Mouse (Mus musculus) right cerebral cortex, adult 18-20 months (tissue): ENCODE results near the gene Adam1b.

Source experiments
- DNase-seq: peaks from one replicate; pipeline ENCODE4 v3.0.0; 2022; ENCODE audit warnings: mixed read lengths

Adam1b gene

DNA sequence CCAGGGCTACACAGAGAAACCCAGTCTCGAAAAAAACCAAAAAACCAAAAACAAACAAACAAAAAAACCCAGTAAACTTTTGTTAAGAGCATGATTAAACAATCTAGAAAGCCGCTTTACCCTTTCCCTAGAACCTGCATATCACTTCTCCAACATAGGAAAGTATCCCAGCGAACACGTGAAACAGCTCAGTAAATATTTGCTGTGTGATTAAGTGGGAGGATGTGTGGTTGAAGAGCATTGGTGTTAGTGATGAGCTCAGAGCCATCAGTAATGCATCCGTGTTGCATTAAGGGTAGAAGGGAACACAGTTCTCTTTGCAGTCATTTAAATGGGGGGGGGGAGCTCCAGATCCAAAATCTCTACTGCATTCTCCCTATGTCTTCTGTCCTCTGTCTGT is 18.4 kb downstream of the Adam1b start:
- no peak for DNase-seq

- peak; percentile 25 for DNase-seq
Observed at GRCm38 (mm10) chr5:121477680-121478079, 25.6 kb downstream of the Adam1b start.

DNA sequence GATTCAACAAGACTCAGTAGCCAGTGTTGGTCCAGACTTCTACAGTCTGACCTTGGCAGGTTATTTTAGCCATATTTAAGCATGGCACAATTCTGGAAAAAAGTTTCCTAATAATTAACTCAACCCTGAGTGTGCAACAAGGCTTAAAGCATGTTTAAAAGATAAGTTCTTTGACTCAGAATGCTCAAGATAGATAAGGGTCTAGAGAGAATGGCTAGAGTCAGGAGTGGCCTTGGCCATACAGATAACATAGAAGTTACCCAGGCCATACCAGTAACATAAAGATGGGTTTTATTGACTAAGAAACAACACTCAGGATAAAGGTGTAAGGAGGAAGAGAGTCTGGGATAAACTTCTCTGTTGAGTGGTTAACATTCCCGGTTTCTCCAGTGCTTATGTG is 27.2 kb downstream of the Adam1b start:
- DNase-seq: no peak

- DNase-seq: no peak
Observed at GRCm38 (mm10) chr5:121474610-121475009, 28.6 kb downstream of the Adam1b start.

DNA sequence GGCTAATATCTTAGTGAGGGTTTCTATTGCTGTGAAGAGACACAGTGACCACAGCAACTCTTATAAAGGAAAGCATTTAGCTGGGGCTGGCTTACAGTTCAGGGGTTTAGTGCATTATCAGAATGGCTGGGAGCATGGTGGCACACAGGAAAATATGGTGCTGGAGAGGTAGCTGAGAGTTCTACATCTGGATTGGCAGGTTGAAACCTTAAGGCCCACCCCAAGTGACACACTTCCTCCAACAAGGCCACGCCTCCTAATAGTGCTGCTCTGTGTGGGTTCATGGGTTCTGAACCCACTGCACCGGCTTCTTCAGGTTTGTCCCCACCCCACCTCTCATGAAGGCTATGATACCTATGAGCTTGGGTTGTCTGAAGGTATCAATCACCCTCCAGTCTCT is 30.8 kb downstream of the Adam1b start:
- DNase-seq: no peak

- no peak for DNase-seq
Observed at GRCm38 (mm10) chr5:121469566-121469965, 33.7 kb downstream of the Adam1b start.

GRCm38 (mm10) chr5:121463601-121464250 is 39.5 kb downstream of the Adam1b start:
- DNase-seq: no peak

DNA sequence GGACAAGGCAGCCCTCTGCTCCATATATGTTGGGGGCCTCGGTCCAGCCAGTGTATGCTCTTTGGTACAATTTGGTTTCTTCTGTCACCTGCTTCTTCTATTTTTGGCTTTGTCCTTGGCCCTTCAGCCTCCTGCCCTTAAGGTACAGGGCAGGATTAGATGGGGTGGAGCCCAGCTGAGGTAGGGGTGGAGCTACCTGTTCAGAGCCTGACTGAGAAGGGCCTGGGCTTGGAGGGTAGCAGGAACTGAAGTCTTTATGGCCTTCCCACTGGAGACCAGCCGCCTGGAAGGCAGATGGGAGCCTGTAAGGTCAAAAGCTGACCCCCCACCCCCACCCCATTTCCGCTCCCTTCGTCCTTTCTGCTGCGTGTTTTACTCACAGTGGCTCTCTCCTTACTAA is 40.3 kb downstream of the Adam1b start:
- DNase-seq: no peak

DNA sequence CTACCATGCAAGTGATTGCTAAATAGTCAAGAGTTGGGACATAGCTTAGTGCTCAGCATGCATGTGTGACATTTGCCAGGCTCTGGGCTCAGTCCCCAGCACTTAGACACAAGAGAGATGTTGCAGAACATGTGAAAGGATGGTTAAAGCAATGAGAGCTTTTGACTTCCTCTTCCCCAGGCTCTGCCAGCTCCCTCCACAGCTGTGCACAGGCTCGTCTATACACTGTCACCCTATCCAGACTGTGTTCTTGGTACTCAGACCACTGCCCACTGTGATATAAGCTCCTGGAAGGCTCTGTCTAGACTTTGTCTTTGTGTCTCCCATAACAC is 41.1 kb downstream of the Adam1b start:
- DNase-seq: no peak

DNA sequence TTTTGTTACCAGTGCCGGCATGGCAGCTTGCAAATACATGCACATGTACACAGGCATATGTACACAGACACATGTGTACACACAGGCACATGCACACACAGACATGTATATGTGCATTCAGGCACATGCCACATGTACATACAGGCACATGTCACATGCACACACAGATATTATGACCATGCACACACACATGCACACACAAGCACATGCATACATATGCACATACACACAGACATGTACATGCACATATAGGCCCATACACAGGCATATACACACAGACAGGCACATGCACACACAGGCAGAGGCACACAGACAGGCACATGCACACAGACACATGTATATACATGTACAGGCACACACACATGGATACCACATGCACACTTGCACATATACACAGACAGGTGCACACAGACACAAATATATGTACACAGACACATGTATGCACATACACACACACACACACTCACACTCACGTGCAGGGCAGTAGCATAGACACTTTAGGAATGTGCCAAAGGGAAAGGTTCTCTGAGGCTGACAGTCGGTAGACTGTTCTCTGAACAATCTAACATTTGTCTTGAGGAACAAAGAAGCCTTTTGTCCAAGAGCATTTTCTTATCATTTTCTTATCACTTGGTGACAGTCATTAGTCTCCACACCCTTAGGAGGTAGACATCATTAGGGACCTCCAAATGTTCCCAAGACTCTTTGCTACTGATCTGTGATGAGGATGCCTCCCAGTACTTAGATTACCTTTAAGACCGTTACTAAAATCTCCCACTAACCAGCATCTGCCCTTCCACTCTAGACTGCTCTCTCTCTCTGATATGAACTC is 41.7 kb downstream of the Adam1b start:
- DNase-seq: no peak

DNA sequence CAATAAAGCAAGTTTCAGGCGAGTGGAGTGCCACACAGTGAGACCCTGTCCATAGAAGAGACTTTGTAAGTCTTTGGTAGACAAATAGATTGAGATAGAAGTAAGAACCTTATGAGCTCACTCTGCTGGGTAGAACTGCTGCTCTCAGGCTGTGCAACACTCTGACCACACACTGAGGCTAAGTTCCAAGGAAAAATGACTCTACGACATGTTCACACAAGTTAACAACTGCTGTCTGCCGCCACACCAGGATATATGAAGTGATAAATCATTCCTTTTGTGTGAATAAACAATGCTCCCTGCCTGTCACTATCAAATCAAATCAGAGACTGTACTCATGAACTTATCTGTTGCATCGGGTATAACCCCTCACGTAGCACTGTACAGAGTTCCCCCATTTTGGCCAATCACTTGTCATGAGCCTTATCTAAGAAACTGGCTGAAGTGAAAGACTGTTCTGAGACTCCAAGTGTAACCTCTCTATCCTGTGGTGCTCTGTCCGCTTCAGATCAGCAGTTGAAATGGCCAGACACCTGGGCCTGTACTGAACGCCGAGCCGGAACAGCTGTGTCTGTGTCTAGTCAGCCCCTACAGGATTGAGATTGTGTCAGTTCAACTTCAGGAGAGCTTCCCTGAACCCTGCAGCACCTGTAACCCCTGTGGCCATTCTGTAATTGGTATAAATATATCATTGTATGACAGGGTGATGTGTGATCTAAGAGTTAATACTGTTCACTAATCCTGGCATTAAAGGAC is 47.5 kb downstream of the Adam1b start:
- no peak for DNase-seq

- no peak for DNase-seq
Observed at GRCm38 (mm10) chr5:121454503-121454782, 48.8 kb downstream of the Adam1b start.

- DNase-seq: no peak
Observed at GRCm38 (mm10) chr5:121453743-121454502, 49.3 kb downstream of the Adam1b start.

DNA sequence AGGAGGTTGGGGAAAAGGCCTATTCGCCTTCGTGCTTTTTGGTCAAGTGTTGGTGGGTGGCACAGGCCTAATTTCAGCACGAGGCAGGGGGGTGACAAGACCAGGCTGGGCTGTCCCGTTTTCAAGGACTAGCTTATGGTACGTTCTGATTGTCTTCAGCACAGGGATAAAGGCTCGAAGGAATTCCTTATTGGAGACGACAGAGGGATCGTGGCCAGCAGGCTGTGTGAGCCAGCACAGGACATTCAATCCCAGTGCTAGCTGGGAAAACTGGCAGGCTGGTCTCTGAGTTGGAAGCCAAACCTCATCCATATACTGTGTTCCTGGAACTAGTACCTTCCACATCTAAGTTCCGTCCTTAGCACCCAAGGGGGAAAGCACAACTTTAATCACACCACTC is 50.3 kb downstream of the Adam1b start:
- no peak for DNase-seq

DNA sequence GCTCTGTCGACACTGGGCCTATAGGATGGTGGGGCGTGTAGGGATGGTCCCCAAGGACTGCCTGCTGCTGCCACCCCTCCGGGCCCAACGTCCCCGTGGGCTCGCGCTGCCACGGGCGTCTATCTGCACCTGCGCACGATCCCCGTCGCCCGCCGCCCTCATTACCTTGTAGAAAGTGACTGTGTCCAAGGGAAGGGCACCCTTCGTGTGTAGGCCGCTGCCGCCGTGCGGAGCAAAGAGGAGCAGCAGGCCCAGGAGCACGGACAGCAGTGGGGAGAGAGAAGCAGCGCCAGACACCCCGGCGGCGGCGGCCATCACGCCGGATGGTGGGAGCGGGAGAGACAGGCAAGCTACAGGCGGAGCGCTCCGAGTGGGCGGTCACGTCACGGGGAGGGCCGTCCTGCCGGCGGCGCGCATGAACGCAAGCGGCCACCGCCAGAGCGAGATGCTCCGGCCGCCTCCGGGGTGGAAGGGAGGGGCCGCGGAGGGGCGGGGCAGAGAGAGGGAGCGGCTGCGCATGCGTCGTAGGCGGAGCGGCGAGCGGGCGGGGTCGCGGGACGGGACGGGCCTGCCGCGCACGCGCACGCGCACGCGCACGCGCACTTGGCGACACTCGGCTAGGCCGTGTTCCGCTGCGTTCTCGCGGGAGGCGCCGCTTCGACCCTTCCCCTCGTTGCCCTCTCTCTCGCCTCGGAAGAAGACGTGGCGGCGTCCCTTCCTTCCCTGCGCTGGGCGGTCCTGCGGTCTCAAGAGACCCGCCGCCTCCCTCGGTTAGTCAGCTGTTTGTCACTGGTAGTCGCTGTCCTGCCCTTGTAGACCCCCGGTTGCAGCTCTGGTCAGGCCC is 51.0 kb downstream of the Adam1b start, which contains the start of gene Erp29:
Gene Erp29 (minus strand): TSS at position 481 of the 844 bp plus-strand sequence.
- DNase-seq: peak; percentile 99

DNA sequence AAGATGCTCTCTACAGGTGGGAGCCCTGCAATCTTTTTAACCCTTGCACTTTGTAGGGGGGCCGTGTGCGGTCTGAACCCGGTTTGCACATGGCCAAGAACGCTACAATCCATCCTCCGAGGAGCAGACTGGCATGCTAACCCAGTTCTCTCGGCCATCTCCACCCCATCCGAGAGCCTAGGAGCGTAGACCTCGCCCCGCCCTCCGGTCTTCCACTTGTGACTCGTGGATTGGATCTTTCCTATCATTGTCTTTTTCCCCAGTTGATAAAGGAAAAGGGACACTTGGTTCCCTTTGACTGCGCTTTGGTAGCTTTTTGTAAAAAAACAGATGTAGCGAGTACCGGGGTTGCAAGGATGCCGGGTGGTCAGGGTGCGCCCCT is 51.6 kb downstream of the Adam1b start, which contains the start of gene Tmem116:
Gene Tmem116 (plus strand): TSS at position 250 of the 382 bp plus-strand sequence.
- no peak for DNase-seq

- no peak for DNase-seq
Observed at GRCm38 (mm10) chr5:121451203-121451602, 52.0 kb downstream of the Adam1b start.

- no peak for DNase-seq
Observed at GRCm38 (mm10) chr5:121450476-121450875, 52.8 kb downstream of the Adam1b start.
